Mouse (Mus musculus): ENCODE results near the gene Scn10a. TPM values are rescaled to one million over a fixed set of nuclear protein-coding genes. Genes with fewer than 3 reads are reported as not detected.

The Scn10a gene
- polyA plus RNA-seq, 1 experiment from 2014 or later: not detected

DNA sequence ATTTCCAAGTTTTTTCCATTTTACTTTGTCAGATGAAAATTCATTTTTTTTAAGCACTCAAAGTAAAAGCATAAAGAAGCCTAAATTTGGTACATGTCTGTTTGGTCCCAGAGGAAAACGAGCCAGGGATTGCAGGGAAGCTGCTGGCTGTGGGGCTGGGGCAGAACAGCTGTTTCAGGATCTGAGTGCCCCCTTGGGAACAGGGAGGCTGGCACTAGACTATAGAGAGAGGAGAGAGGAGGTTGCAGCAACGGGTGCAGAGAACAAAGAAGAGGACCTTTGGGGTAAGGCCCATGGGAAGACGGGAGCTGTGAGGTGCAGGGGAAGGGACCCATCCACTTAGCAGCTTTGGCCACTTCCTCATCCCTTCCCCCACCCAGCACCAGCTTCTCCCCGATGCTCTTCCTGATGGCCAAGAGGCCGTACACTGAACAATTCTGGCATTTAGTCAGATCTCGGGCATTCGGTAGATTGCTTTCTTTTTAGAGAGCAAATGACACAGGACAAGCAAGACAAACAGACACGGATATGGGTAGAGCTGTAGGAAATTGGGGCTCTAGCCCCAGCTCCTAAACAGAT is 90.3 kb downstream of the Scn10a start:
- peaks cover 8% of the 10 kb centered on the region for H3K4me1 ChIP-seq (ENCODE audit: insufficient read depth)
- H3K36me3 ChIP-seq (ENCODE audit: insufficient read depth): no peaks in the 10 kb centered on the region
- H3K9ac ChIP-seq: no peak overlapping the region
- no peak for TF ChIP-seq CTCF (IDR thresholded peaks at IDR 0.05; ENCODE audit: low read depth)
- H3K4me3 ChIP-seq (ENCODE audit: low read depth, low read length): no peak overlapping the region
- DNase-seq (no peak), ATAC-seq (ENCODE audit: insufficient read depth) (no peak)
- no peaks in the 10 kb centered on the region for H3K9me3 ChIP-seq (ENCODE audit: low read depth, low read length)
- H3K27me3 ChIP-seq (ENCODE audit: insufficient read depth, low read length): peaks cover 3% of the 10 kb centered on the region; the same call in 1 of the 2 replicates
- no peak overlapping the region for H3K4me2 ChIP-seq
- 67% methylated on average over 8 of the region's 8 CpGs for WGBS
- H3K27ac ChIP-seq (ENCODE audit: low read depth): no peak overlapping the region

DNA sequence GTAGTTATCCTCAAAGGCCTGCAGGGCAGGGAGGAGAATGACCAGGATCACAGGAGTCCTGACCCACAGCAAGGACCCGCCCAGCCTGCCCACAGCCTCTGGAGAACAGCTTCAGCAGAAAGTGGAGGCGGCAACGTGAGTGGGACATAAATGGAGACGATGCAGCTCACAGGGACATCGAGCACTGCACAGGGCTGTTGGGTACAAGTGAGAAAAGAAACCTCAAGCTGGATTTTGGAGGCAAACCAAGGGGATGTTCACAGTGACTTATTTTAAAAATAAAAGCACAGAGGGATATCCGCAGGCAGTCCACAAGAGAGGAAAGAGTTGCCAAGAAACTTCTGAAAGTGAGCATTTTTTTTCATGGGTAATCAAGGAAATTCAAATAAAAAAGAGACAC is 91.9 kb downstream of the Scn10a start:
- Histone ChIP-seq H3K9me3 (ENCODE audit: low read depth, low read length) (no peaks in the 10 kb centered on the region), H3K9ac (no peak overlapping the region), H3K36me3 (ENCODE audit: insufficient read depth) (no peaks in the 10 kb centered on the region), H3K27ac (ENCODE audit: low read depth) (no peak overlapping the region), H3K4me3 (ENCODE audit: low read depth, low read length) (no peak overlapping the region), H3K4me1 (ENCODE audit: insufficient read depth) (peaks cover 8% of the 10 kb centered on the region), H3K27me3 (ENCODE audit: insufficient read depth, low read length) (0 out of 2 replicates have a peak, but pooled peaks cover 3% of the 10 kb centered on the region), H3K4me2 (no peak overlapping the region)
- ATAC-seq (ENCODE audit: insufficient read depth) (no peak), DNase-seq (no peak)
- WGBS: 66% methylated on average over 6 of the region's 6 CpGs
- no peak for TF ChIP-seq CTCF (IDR thresholded peaks at IDR 0.05; ENCODE audit: low read depth)

DNA sequence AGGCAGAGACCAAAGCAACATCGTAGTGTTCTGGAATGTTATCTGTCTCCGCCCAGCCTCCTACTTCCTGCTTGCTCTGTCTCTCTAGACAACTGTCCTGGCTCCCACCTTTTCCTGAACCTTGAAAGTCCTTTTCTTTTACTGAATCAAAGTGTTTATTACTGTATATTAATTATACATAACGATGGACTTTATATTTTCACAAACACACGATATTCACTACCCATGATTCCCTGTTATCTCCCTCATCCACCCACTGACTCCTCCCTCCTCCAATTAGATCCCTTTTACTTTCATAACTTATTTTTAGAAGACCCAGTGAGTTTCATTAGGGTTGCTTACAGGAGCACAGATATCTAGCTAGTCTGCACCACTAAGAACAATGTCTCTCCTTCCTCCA is 95.0 kb downstream of the Scn10a start:
- H3K27me3 ChIP-seq (ENCODE audit: insufficient read depth, low read length): 0 out of 2 replicates have a peak, but pooled peaks cover under 1% of the 10 kb centered on the region
- 75% methylated on average over 4 of the region's 4 CpGs for WGBS
- H3K4me3 ChIP-seq (ENCODE audit: low read depth, low read length): no peak overlapping the region
- no peak for TF ChIP-seq CTCF (IDR thresholded peaks at IDR 0.05; ENCODE audit: low read depth)
- ATAC-seq (ENCODE audit: insufficient read depth) (no peak), DNase-seq (no peak)
- H3K9me3 ChIP-seq (ENCODE audit: low read depth, low read length): no peaks in the 10 kb centered on the region
- H3K4me2 ChIP-seq: no peak overlapping the region
- H3K27ac ChIP-seq (ENCODE audit: low read depth): no peak overlapping the region
- no peaks in the 10 kb centered on the region for H3K4me1 ChIP-seq (ENCODE audit: insufficient read depth)
- H3K36me3 ChIP-seq (ENCODE audit: insufficient read depth): no peaks in the 10 kb centered on the region
- H3K9ac ChIP-seq: no peak overlapping the region

DNA sequence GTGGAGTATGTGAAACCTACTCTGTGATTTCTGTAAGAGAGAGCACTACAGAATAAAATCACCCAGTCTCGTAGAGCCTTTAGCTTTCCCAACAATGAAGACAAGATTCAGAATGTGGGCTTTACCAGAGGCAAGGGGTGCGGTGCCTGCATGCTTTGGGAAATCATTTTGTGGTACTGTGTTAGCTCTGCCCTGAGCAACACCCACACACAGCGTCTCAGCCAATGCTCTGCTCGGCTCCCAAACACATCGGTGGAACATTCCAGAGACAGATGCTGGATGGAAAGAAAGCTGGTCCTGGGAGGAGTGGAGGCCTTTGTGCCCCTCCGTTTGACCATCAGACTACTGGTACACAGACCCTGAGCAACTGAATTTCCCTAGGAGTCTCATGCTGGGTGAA is 104.3 kb downstream of the Scn10a start:
- H3K9me3 ChIP-seq (ENCODE audit: low read depth, low read length): no peaks in the 10 kb centered on the region

DNA sequence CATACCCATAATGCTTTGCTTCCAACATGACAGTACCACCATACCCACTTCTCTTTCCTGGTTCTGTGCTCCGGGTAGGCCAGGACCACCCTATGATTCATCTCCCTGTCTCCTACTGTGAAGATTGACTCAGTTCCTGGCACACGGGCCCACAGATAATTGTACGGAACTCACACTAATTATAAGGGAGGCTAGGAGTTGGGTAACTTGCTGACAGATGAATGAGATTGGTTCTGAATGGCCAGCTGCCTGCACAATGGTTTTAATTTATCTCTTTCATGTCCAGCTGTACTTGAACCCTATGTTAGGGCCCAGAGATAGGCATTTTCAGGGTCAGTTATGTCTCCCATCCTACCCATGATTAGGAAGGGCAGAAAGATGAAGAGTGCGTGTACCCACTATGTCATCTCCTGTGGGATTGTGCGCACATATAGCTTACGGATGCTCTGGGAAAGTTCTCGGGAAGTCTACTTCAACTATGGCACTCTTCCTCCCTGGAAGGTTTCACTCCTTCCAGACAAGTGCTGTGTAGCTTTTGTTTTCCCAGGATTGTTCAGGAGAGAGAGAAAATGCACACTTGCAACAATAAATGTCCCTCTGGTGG is 108.5 kb downstream of the Scn10a start:
- no peak for TF ChIP-seq CTCF (IDR thresholded peaks at IDR 0.05; ENCODE audit: low read depth)

More for the DNA sequence above, 104.3 kb downstream of the Scn10a start:
- DNase-seq: no peak
- H3K4me2 ChIP-seq: no peak overlapping the region
- no peak for ATAC-seq (ENCODE audit: insufficient read depth)
- TF ChIP-seq CTCF (IDR thresholded peaks at IDR 0.05; ENCODE audit: low read depth): no peak
- no peaks in the 10 kb centered on the region for H3K4me1 ChIP-seq (ENCODE audit: insufficient read depth)
- no peaks in the 10 kb centered on the region for H3K27me3 ChIP-seq (ENCODE audit: insufficient read depth, low read length)
- no peak overlapping the region for H3K4me3 ChIP-seq (ENCODE audit: low read depth, low read length)
- no peak overlapping the region for H3K9ac ChIP-seq
- 68% methylated on average over 6 of the region's 6 CpGs for WGBS
- no peaks in the 10 kb centered on the region for H3K36me3 ChIP-seq (ENCODE audit: insufficient read depth)
- no peak overlapping the region for H3K27ac ChIP-seq (ENCODE audit: low read depth)

DNA sequence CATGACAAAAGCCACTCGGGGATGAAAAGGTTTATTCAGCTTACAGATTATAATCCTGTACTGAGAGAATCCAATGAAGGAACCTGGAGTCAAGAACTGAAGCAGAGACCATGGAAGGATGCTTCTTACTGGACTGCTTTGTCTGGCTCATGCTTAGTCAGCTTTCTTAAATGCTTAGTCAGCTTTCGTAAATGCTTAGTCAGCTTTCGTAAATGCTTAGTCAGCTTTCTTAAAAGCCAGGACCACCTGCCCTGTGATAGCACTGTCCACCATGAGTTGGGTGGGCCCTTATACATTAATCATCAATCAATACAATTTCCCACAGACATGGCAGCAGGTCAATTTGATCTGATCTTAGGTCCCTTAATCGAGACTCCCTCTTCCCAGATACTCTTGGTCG is 112.2 kb downstream of the Scn10a start:
- no peaks in the 10 kb centered on the region for H3K9me3 ChIP-seq (ENCODE audit: low read depth, low read length)
- no peak for TF ChIP-seq CTCF (IDR thresholded peaks at IDR 0.05; ENCODE audit: low read depth)
- no peak for ATAC-seq (ENCODE audit: insufficient read depth)
- 86% methylated on average over 5 of the region's 5 CpGs for WGBS
- DNase-seq: no peak
- H3K4me2 ChIP-seq: no peak overlapping the region
- no peaks in the 10 kb centered on the region for H3K27me3 ChIP-seq (ENCODE audit: insufficient read depth, low read length)
- no peaks in the 10 kb centered on the region for H3K4me1 ChIP-seq (ENCODE audit: insufficient read depth)
- H3K36me3 ChIP-seq (ENCODE audit: insufficient read depth): no peaks in the 10 kb centered on the region
- no peak overlapping the region for H3K4me3 ChIP-seq (ENCODE audit: low read depth, low read length)
- H3K27ac ChIP-seq (ENCODE audit: low read depth): no peak overlapping the region
- H3K9ac ChIP-seq: no peak overlapping the region

More for the DNA sequence above, 108.5 kb downstream of the Scn10a start:
- Histone ChIP-seq H3K9ac (no peak overlapping the region), H3K36me3 (ENCODE audit: insufficient read depth) (no peaks in the 10 kb centered on the region), H3K4me3 (ENCODE audit: low read depth, low read length) (no peak overlapping the region), H3K27ac (ENCODE audit: low read depth) (no peak overlapping the region), H3K4me2 (no peak overlapping the region), H3K27me3 (ENCODE audit: insufficient read depth, low read length) (no peaks in the 10 kb centered on the region), H3K9me3 (ENCODE audit: low read depth, low read length) (no peaks in the 10 kb centered on the region), H3K4me1 (ENCODE audit: insufficient read depth) (no peaks in the 10 kb centered on the region)
- 83% methylated on average over 7 of the region's 7 CpGs for WGBS
- DNase-seq (no peak), ATAC-seq (ENCODE audit: insufficient read depth) (no peak)

DNA sequence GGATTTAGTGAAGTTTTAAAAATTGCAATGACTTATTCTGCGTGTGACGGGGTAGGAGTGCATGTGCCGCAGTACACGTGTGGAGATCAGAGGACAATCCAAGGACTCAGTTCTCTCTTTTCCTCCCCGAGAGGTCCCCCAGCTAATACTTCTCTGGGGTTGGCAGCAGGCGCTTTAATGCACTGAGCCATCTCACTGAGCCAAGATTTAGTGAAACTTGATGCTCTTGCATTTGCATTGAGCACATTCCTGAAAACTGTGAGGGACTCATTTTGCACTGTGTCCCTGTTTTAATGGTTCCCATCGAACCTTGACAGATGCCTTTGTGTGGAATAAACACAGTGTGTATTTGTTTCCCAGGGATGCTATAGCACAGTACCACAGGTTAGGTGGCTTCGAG is 114.5 kb downstream of the Scn10a start:
- no peak overlapping the region for H3K4me3 ChIP-seq (ENCODE audit: low read depth, low read length)
- H3K27me3 ChIP-seq (ENCODE audit: insufficient read depth, low read length): no peaks in the 10 kb centered on the region
- no peak for TF ChIP-seq CTCF (IDR thresholded peaks at IDR 0.05; ENCODE audit: low read depth)
- H3K36me3 ChIP-seq (ENCODE audit: insufficient read depth): no peaks in the 10 kb centered on the region
- peak; percentile 30 for DNase-seq
- H3K4me2 ChIP-seq: no peak overlapping the region
- no peak overlapping the region for H3K9ac ChIP-seq
- no peaks in the 10 kb centered on the region for H3K9me3 ChIP-seq (ENCODE audit: low read depth, low read length)
- no peaks in the 10 kb centered on the region for H3K4me1 ChIP-seq (ENCODE audit: insufficient read depth)
- H3K27ac ChIP-seq (ENCODE audit: low read depth): no peak overlapping the region
- ATAC-seq (ENCODE audit: insufficient read depth): no peak
- 47% methylated on average over 8 of the region's 8 CpGs for WGBS

Data from lung, embryonic 14.5 days (tissue).